Mouse (Mus musculus) spleen, adult 2 months (tissue): ENCODE measurements at regions not wholly inside any gene's neighbourhood (a gene's known extent, or its start where the extent isn't known, plus 50 kb on each side); places are given as distances from the start of the nearest gene placed in this dataset.

ENCODE experiments used
- DNase-seq, 2 experiments: peaks; one replicate each; pipeline versions ENCODE4 v3.0.0 to v3.0.0-alpha.2; 2012 to 2021; ENCODE audit warnings: low spot score in 2 of 2, low read depth in 1 of 2
- H3K27ac ChIP-seq: fragments of 200-500 bp; 2 replicates; pipeline ENCODE4 v1.5.1; 2012; ENCODE audit warnings: low read length, inconsistent platforms; ENCODE audit not compliant: insufficient read depth
- H3K27me3 ChIP-seq: fragments of 200-500 bp; 2 replicates; pipeline ENCODE4 v1.6.1; 2012; ENCODE audit warnings: mild to moderate bottlenecking, moderate library complexity, low read length, inconsistent platforms; ENCODE audit not compliant: control insufficient read depth, insufficient read depth
- H3K36me3 ChIP-seq: fragments of 200-500 bp; 2 replicates; pipeline ENCODE4 v1.6.1; 2012; ENCODE audit warnings: mild to moderate bottlenecking, low read length, inconsistent platforms; ENCODE audit not compliant: control insufficient read depth, insufficient read depth
- H3K4me1 ChIP-seq: fragments of 200-500 bp; 2 replicates; pipeline ENCODE4 v1.6.1; 2011; ENCODE audit warnings: inconsistent platforms; ENCODE audit not compliant: control insufficient read depth, insufficient read depth, insufficient read length
- H3K4me3 ChIP-seq: fragments of 200-500 bp; 2 replicates; pipeline ENCODE4 v1.5.1; 2011; ENCODE audit warnings: mild to moderate bottlenecking, inconsistent platforms; ENCODE audit not compliant: insufficient read depth, insufficient read length; ENCODE audit errors: extremely low read depth
- CTCF ChIP-seq: fragments of 200-500 bp; IDR thresholded peaks from 2 replicates; pipeline ENCODE4 v1.5.1; 2011; ENCODE audit warnings: mild to moderate bottlenecking, inconsistent platforms; ENCODE audit not compliant: insufficient read depth, insufficient read length, insufficient replicate concordance; ENCODE audit errors: extremely low read depth
- POLR2A ChIP-seq: fragments of 200-500 bp; IDR thresholded peaks from 2 replicates; pipeline ENCODE4 v1.6.1; 2011; ENCODE audit warnings: low read depth, low read length, inconsistent platforms
- WGBS: fragments of 180-500 bp; shearing (Covaris S2); methylation state at CpG from one replicate; pipeline ENCODE4 v1.1.7; 2018; 5-methylcytosine and 5-hydroxymethylcytosine counted together

- TF ChIP-seq CTCF (no peak), POLR2A (no peak)
- Histone ChIP-seq H3K4me3 (no peak overlapping the region), H3K36me3 (no peaks in the 10 kb centered on the region), H3K27me3 (no peaks in the 10 kb centered on the region), H3K27ac (no peak overlapping the region), H3K4me1 (no peaks in the 10 kb centered on the region)
- WGBS = 74% methylated on average over 3 of the region's 3 CpGs
- no peak for DNase-seq
These were observed 95.8 kb upstream of the Mgmt start for GRCm38 (mm10) chr7:136798605-136799004.

GRCm38 (mm10) chr7:136807101-136807500 is 87.3 kb upstream of the Mgmt start:
- H3K27me3 ChIP-seq = no peaks in the 10 kb centered on the region
- H3K4me1 ChIP-seq = no peaks in the 10 kb centered on the region
- H3K27ac ChIP-seq = no peak overlapping the region
- no peaks in the 10 kb centered on the region for H3K36me3 ChIP-seq
- 93% methylated on average over 6 of the region's 6 CpGs for WGBS
- no peak overlapping the region for H3K4me3 ChIP-seq
- no peak for DNase-seq
- TF ChIP-seq CTCF (no peak), POLR2A (no peak)

- no peak for DNase-seq
- no peaks in the 10 kb centered on the region for H3K27me3 ChIP-seq
- TF ChIP-seq POLR2A = no peak
- TF ChIP-seq CTCF = no peak
These were observed 86.4 kb upstream of the Mgmt start for GRCm38 (mm10) chr7:136807968-136808367.

GRCm38 (mm10) chr7:136809576-136809975 is 84.8 kb upstream of the Mgmt start:
- Histone ChIP-seq H3K27ac (no peak overlapping the region), H3K4me3 (no peak overlapping the region), H3K27me3 (no peaks in the 10 kb centered on the region), H3K4me1 (no peaks in the 10 kb centered on the region), H3K36me3 (no peaks in the 10 kb centered on the region)
- DNase-seq = no peak
- TF ChIP-seq CTCF (no peak), POLR2A (no peak)
- WGBS = 81% methylated on average over 8 of the region's 8 CpGs

More at GRCm38 (mm10) chr7:136807968-136808367, 86.4 kb upstream of the Mgmt start:
- Histone ChIP-seq H3K4me3 (no peak overlapping the region), H3K4me1 (no peaks in the 10 kb centered on the region), H3K36me3 (no peaks in the 10 kb centered on the region), H3K27ac (no peak overlapping the region)

GRCm38 (mm10) chr7:136813691-136814325 is 80.6 kb upstream of the Mgmt start:
- DNase-seq = no peak
- Histone ChIP-seq H3K36me3 (no peaks in the 10 kb centered on the region), H3K27ac (no peak overlapping the region), H3K27me3 (no peaks in the 10 kb centered on the region), H3K4me3 (no peak overlapping the region), H3K4me1 (no peaks in the 10 kb centered on the region)
- no peak for TF ChIP-seq CTCF
- no peak for TF ChIP-seq POLR2A
- 88% methylated on average over 9 of the region's 9 CpGs for WGBS

GRCm38 (mm10) chr7:136814751-136815150 is 79.7 kb upstream of the Mgmt start:
- no peaks in the 10 kb centered on the region for H3K4me1 ChIP-seq
- DNase-seq = no peak
- H3K27ac ChIP-seq = no peak overlapping the region
- H3K27me3 ChIP-seq = no peaks in the 10 kb centered on the region
- no peak for TF ChIP-seq CTCF
- TF ChIP-seq POLR2A = no peak
- 83% methylated on average over 6 of the region's 6 CpGs for WGBS
- H3K36me3 ChIP-seq = no peaks in the 10 kb centered on the region
- H3K4me3 ChIP-seq = no peak overlapping the region

- Histone ChIP-seq H3K36me3 (no peaks in the 10 kb centered on the region), H3K27ac (no peak overlapping the region), H3K27me3 (no peaks in the 10 kb centered on the region), H3K4me1 (no peaks in the 10 kb centered on the region), H3K4me3 (no peak overlapping the region)
- TF ChIP-seq CTCF (no peak), POLR2A (no peak)
- 76% methylated on average over 4 of the region's 4 CpGs for WGBS
- DNase-seq = no peak
These were observed 74.1 kb upstream of the Mgmt start for GRCm38 (mm10) chr7:136820291-136820690.

- Histone ChIP-seq H3K4me3 (no peak overlapping the region), H3K36me3 (no peaks in the 10 kb centered on the region), H3K4me1 (no peaks in the 10 kb centered on the region), H3K27ac (no peak overlapping the region), H3K27me3 (no peaks in the 10 kb centered on the region)
- no peak for DNase-seq
- 28% methylated on average over 16 of the region's 16 CpGs for WGBS
- TF ChIP-seq CTCF (no peak), POLR2A (no peak)
These were observed 68.8 kb upstream of the Mgmt start for GRCm38 (mm10) chr7:136825647-136826046.
